In the genomic region with DNA sequence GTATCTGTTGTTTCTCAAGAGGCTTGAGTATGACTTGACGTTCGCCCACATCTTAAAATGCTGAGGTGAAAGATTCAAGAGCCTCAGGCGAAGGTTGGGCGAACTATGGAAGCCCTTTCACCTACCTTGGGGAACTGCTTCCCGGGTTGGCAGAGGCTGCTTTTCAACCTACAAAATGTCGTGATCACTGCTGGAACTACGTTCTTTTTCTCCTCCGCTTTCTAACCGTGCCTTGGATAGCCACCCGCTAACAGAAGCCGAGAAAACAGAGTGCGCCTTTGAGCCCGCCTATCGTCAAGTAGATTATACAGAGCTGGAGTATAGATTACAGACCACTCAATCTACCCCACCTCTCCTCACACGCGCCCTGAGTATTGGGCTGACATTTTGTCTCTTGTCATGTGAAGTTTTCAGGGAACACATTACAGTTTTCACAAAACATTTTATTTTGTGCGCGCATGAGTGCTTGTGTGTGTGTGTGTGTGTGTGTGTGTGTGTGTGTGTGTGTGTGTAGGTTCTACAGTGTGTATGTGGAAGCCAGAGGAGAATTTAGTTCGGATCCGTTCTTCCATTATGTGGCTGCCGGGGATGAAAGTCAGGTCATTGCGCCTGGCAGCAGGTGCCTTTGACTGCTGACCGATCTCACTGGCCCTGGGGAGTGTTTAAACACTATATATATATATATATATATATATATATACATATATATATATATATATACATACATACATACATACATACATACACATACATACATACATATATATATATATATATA, we compare ENCODE assay signal across 9 mouse cellular contexts. TPM values are rescaled to one million over a fixed set of nuclear protein-coding genes. Genes with fewer than 3 reads are reported as not detected.
DNase-seq lines count a peak whose midpoint lies in the region; ATAC-seq and TF ChIP-seq lines count a peak whose summit lies in the region.
"Had no signal": no experiment of that assay in that cellular context is flagged by ENCODE, and none has a peak within 500 bp of the region (broad histone marks: within the 10 kb centered on the region; RNA-seq: fewer than 3 reads in every experiment).

No protein-coding gene starts in this region.

- no peak overlapping the region for H3K27ac ChIP-seq in hindbrain, embryonic 11.5 days (ENCODE audit: low read depth, low read length)
- H3K27ac ChIP-seq in liver, embryonic 11.5 days (ENCODE audit: low read depth, low read length), result no peak overlapping the region
- peak overlapping the region; percentile 81 for H3K27ac ChIP-seq in neural tube, embryonic 15.5 days (replicated peaks)

- H3K9ac ChIP-seq in hindbrain, embryonic 11.5 days (ENCODE audit: low read depth, low read length), result peak overlapping the region; percentile 15; the same call in 1 of the 2 replicates
- H3K9ac ChIP-seq in liver, embryonic 11.5 days (ENCODE audit: low read depth, low read length), result no peak overlapping the region
- H3K9ac ChIP-seq in neural tube, embryonic 15.5 days (replicated peaks), result peak overlapping the region; percentile 45

- peak overlapping the region; percentile 59 for H3ac ChIP-seq in C2C12 (ENCODE audit: control insufficient read depth, insufficient read length, low read depth)

- no peaks in the 10 kb centered on the region for H3K27me3 ChIP-seq in C2C12 (ENCODE audit: control insufficient read depth, insufficient read depth, insufficient read length)
- no peaks in the 10 kb centered on the region for H3K27me3 ChIP-seq in hindbrain, embryonic 11.5 days (ENCODE audit: control insufficient read depth, insufficient read depth, low read length)
- no peaks in the 10 kb centered on the region for H3K27me3 ChIP-seq in liver, embryonic 11.5 days (replicated peaks; ENCODE audit: control insufficient read depth, insufficient read depth, low read length)
- H3K27me3 ChIP-seq in neural tube, embryonic 15.5 days (replicated peaks), result no peaks in the 10 kb centered on the region

- WGBS in hindbrain, embryonic 11.5 days, result 34% methylated on average over 23 of the region's 23 CpGs
- WGBS in liver, embryonic 11.5 days, result 43% methylated on average over 23 of the region's 23 CpGs
- WGBS in neural tube, embryonic 15.5 days, result 38% methylated on average over 23 of the region's 23 CpGs

- TF ChIP-seq CTCF in C2C12 (IDR thresholded peaks at IDR 0.05; ENCODE audit: control insufficient read depth, insufficient read depth, insufficient read length), result no peak

- peak; percentile 86 for DNase-seq in heart, adult 11 months
- DNase-seq in heart, adult 18-20 months, result no peak
- DNase-seq in embryo, embryonic 11.5 days (ENCODE audit: low read depth, low spot score), result peak; percentile 5
- no peak for DNase-seq in hindbrain, embryonic 11.5 days (ENCODE audit: low spot score)
- no peak for DNase-seq in liver, embryonic 11.5 days (ENCODE audit: low spot score)
- no peak for DNase-seq in urinary bladder, postnatal 14 days (ENCODE audit: low spot score)

- no peaks in the 10 kb centered on the region for H3K4me1 ChIP-seq in hindbrain, embryonic 11.5 days (replicated peaks; ENCODE audit: control insufficient read depth, insufficient read depth, low read length)
- H3K4me1 ChIP-seq in liver, embryonic 11.5 days (replicated peaks; ENCODE audit: control insufficient read depth, insufficient read depth, low read length), result 0 out of 2 replicates have a peak, but pooled peaks cover 2% of the 10 kb centered on the region
- H3K4me1 ChIP-seq in neural tube, embryonic 15.5 days, result peaks cover 13% of the 10 kb centered on the region

- no peaks in the 10 kb centered on the region for H3K36me3 ChIP-seq in C2C12 (ENCODE audit: control insufficient read depth, insufficient read depth)
- no peaks in the 10 kb centered on the region for H3K36me3 ChIP-seq in hindbrain, embryonic 11.5 days (ENCODE audit: control insufficient read depth, insufficient read depth, low read length)
- no peaks in the 10 kb centered on the region for H3K36me3 ChIP-seq in liver, embryonic 11.5 days (ENCODE audit: control insufficient read depth, insufficient read depth, low read length)
- no peaks in the 10 kb centered on the region for H3K36me3 ChIP-seq in neural tube, embryonic 15.5 days
- H3K36me3 ChIP-seq: G1E had no signal

- no peaks in the 10 kb centered on the region for H3K79me3 ChIP-seq in C2C12 (ENCODE audit: low read depth)

- peak; percentile 75 for ATAC-seq in hindbrain, embryonic 11.5 days (ENCODE audit: low FRiP score)
- ATAC-seq in liver, embryonic 11.5 days (replicated peaks; ENCODE audit: low FRiP score), result peak; percentile 80
- peak; percentile 86 for ATAC-seq in neural tube, embryonic 15.5 days (ENCODE audit: low FRiP score)

- peak overlapping the region; percentile 42 for H3K4me2 ChIP-seq in hindbrain, embryonic 11.5 days (replicated peaks; ENCODE audit: low read depth, low read length)
- peak overlapping the region; percentile 74 for H3K4me2 ChIP-seq in liver, embryonic 11.5 days
- peak overlapping the region; percentile 65 for H3K4me2 ChIP-seq in neural tube, embryonic 15.5 days

- no peaks in the 10 kb centered on the region for H3K79me2 ChIP-seq in C2C12 (ENCODE audit: control insufficient read depth, insufficient read depth)

- no peaks in the 10 kb centered on the region for H3K9me3 ChIP-seq in hindbrain, embryonic 11.5 days (ENCODE audit: control insufficient read depth, low read length)
- H3K9me3 ChIP-seq in liver, embryonic 11.5 days (ENCODE audit: control insufficient read depth, low read length), result no peaks in the 10 kb centered on the region
- no peaks in the 10 kb centered on the region for H3K9me3 ChIP-seq in neural tube, embryonic 15.5 days (replicated peaks)
- H3K9me3 ChIP-seq: G1E had no signal

- no peak overlapping the region for H3K4me3 ChIP-seq in C2C12 (ENCODE audit: insufficient read depth, poor library complexity, severe bottlenecking)
- H3K4me3 ChIP-seq in hindbrain, embryonic 11.5 days (ENCODE audit: low read depth, low read length), result peak overlapping the region; percentile 30
- peak overlapping the region; percentile 46 for H3K4me3 ChIP-seq in liver, embryonic 11.5 days (ENCODE audit: low read depth, low read length)
- H3K4me3 ChIP-seq in neural tube, embryonic 15.5 days (replicated peaks), result peak overlapping the region; percentile 41

TF ChIP-seq in C2C12, 6 proteins besides CTCF, POLR2A, EP300 and RAD21:
- TF ChIP-seq FOSL1 (IDR thresholded peaks at IDR 0.05; ENCODE audit: insufficient read depth, low read length, poor library complexity, severe bottlenecking) (no peak), MYOD1 (IDR thresholded peaks at IDR 0.05; ENCODE audit: control insufficient read depth, insufficient read length, low read depth) (no peak), MYOG (IDR thresholded peaks at IDR 0.05; ENCODE audit: control insufficient read depth, extremely low read depth, insufficient read length) (no peak), CEBPB (IDR thresholded peaks at IDR 0.05; ENCODE audit: low read depth) (no peak), MAX (IDR thresholded peaks at IDR 0.05) (no peak), USF1 (IDR thresholded peaks at IDR 0.05; ENCODE audit: low read depth) (no peak)

RNA-seq across cellular contexts. Expression of gene Dnah6, which starts 0.7 kb away (rescaled TPM):
- under 1 TPM; 0.05 to 0.51 TPM for total RNA-seq in heart, adult 18-20 months (2021)
- polyA plus RNA-seq in C2C12 (2012; fragmentation: generic; extraction: Trizol), result 0.20 TPM
- polyA plus RNA-seq in hindbrain, embryonic 11.5 days (2014; fragmentation: Nextera tagmentation; extraction: Ambion mirVana), result 0.42 and 0.71 TPM in 2 replicates
- 0.01 and 0.03 TPM in 2 replicates for polyA plus RNA-seq in liver, embryonic 11.5 days (2014; fragmentation: Nextera tagmentation; extraction: Ambion mirVana)
- polyA plus RNA-seq in neural tube, embryonic 15.5 days (2015; fragmentation: Nextera tagmentation; extraction: Ambion mirVana), result 0.09 and 0.22 TPM in 2 replicates

RNA-seq across cellular contexts. Expression of gene Suclg1, which starts 26.0 kb away (rescaled TPM):
- 100 to 1,000 TPM; 523 to 589 TPM for total RNA-seq in heart, adult 18-20 months (2021)
- 127 TPM for polyA plus RNA-seq in C2C12 (2012; fragmentation: generic; extraction: Trizol)
- 177 and 188 TPM in 2 replicates for polyA plus RNA-seq in hindbrain, embryonic 11.5 days (2014; fragmentation: Nextera tagmentation; extraction: Ambion mirVana)
- 188 and 206 TPM in 2 replicates for polyA plus RNA-seq in liver, embryonic 11.5 days (2014; fragmentation: Nextera tagmentation; extraction: Ambion mirVana)
- polyA plus RNA-seq in neural tube, embryonic 15.5 days (2015; fragmentation: Nextera tagmentation; extraction: Ambion mirVana), result 132 and 142 TPM in 2 replicates

Comparison
In these comparisons a context has a peak if more than half of its experiments do, and no peak if none do; other contexts are left out.
1. DNase-seq: peak in heart, adult 11 months (single experiment) and embryo, embryonic 11.5 days (single experiment); none in heart, adult 18-20 months (0 of 2), hindbrain, embryonic 11.5 days (single experiment), liver, embryonic 11.5 days (single experiment) and urinary bladder, postnatal 14 days (single experiment).
2. Peak in every context shown above with its lines, with median percentiles within 50 percentile points of each other: ATAC-seq and H3K4me2 ChIP-seq.